Mouse (Mus musculus) forebrain, embryonic 14.5 days (tissue): ENCODE measurements at regions not wholly inside any gene's neighbourhood (a gene's known extent, or its start where the extent isn't known, plus 50 kb on each side); places are given as distances from the start of the nearest gene placed in this dataset.

Experiments used
- ATAC-seq: fragments of 200-750 bp; cut with Nextera tagmentation; 2 replicates; pipeline ENCODE4 v1.8.0; 2017; ENCODE audit warnings: mild to moderate bottlenecking, moderate library complexity
- DNase-seq: peaks from one replicate; pipeline ENCODE4 v3.0.0-alpha.2; 2015; ENCODE audit warnings: low spot score
- H3K27ac ChIP-seq: fragments of 300-500 bp; sonication (generic); 2 replicates; pipeline ENCODE4 v1.5.1; 2014; ENCODE audit warnings: low read depth, mild to moderate bottlenecking, control low read depth, low read length, moderate library complexity
- H3K27me3 ChIP-seq: fragments of 300-500 bp; sonication (generic); replicated peaks from 2 replicates; pipeline ENCODE4 v1.6.1; 2014; ENCODE audit warnings: low read length, control low read depth, mixed read lengths; ENCODE audit not compliant: control insufficient read depth, insufficient read depth
- H3K36me3 ChIP-seq: fragments of 300-500 bp; sonication (generic); 2 replicates; pipeline ENCODE4 v1.6.1; 2014; ENCODE audit warnings: low read length, control low read depth; ENCODE audit not compliant: control insufficient read depth, insufficient read depth
- H3K4me1 ChIP-seq: fragments of 300-500 bp; sonication (generic); 2 replicates; pipeline ENCODE4 v1.6.1; 2014; ENCODE audit warnings: antibody characterized with exemption, low read length, control low read depth; ENCODE audit not compliant: control insufficient read depth, insufficient read depth
- H3K4me2 ChIP-seq: fragments of 300-500 bp; sonication (generic); 2 replicates; pipeline ENCODE4 v1.6.1; 2014; ENCODE audit warnings: mild to moderate bottlenecking, control low read depth, low read length
- H3K4me3 ChIP-seq: fragments of 300-500 bp; sonication (generic); 2 replicates; pipeline ENCODE4 v1.5.1; 2014; ENCODE audit warnings: low read depth, low read length, control low read depth
- H3K9ac ChIP-seq: fragments of 300-500 bp; sonication (generic); 2 replicates; pipeline ENCODE4 v1.6.1; 2014; ENCODE audit warnings: mild to moderate bottlenecking, low read length, control low read depth, moderate library complexity
- H3K9me3 ChIP-seq: fragments of 300-500 bp; sonication (generic); replicated peaks from 2 replicates; pipeline ENCODE4 v1.6.1; 2016; ENCODE audit warnings: low read length, control low read depth, mixed read lengths; ENCODE audit not compliant: control insufficient read depth
- WGBS: fragments of 180-500 bp; shearing (Covaris S2); extraction: QIAGEN DNeasy Blood & Tissue Kit; methylation state at CpG from one replicate; pipeline ENCODE4 v1.1.7; 2014; 5-methylcytosine and 5-hydroxymethylcytosine counted together

GRCm38 (mm10) chr10:27987026-27987425 lies 87.6 kb upstream of the Ptprk start:
- DNase-seq: no peak
- ATAC-seq: no peak
- no peaks in the 10 kb centered on the region for H3K4me1 ChIP-seq
- H3K4me3 ChIP-seq: no peak overlapping the region
- H3K4me2 ChIP-seq: no peak overlapping the region
- H3K27me3 ChIP-seq: no peaks in the 10 kb centered on the region
- H3K36me3 ChIP-seq: no peaks in the 10 kb centered on the region
- no peak overlapping the region for H3K9ac ChIP-seq
- H3K27ac ChIP-seq: no peak overlapping the region
- 86% methylated on average over 5 of the region's 5 CpGs for WGBS
- H3K9me3 ChIP-seq: no peaks in the 10 kb centered on the region

DNA sequence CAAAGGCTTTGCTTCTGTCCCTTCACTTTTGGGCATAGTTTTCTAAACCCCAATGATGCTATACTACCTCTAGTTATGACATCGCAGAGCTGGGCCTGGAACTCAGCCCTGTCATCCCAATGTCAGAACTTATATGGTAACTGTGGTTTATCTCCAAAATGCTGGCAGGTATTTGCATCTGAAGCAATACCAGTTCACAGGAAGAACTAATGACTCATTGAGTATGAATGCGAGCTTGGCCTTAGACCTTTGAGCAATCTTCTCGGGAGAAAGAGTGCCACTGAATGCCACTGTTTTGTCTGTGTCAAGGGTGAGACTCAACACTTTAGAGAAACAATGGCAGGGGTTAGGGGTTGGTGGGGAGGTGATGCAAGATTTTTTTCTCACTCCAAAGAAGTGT lies 86.6 kb upstream of the Ptprk start:
- 70% methylated on average over 3 of the region's 3 CpGs for WGBS
- Histone ChIP-seq H3K27ac (no peak overlapping the region), H3K4me3 (no peak overlapping the region), H3K4me2 (no peak overlapping the region), H3K4me1 (no peaks in the 10 kb centered on the region), H3K36me3 (no peaks in the 10 kb centered on the region), H3K27me3 (no peaks in the 10 kb centered on the region), H3K9me3 (no peaks in the 10 kb centered on the region), H3K9ac (no peak overlapping the region)
- no peak for ATAC-seq
- DNase-seq: no peak

DNA sequence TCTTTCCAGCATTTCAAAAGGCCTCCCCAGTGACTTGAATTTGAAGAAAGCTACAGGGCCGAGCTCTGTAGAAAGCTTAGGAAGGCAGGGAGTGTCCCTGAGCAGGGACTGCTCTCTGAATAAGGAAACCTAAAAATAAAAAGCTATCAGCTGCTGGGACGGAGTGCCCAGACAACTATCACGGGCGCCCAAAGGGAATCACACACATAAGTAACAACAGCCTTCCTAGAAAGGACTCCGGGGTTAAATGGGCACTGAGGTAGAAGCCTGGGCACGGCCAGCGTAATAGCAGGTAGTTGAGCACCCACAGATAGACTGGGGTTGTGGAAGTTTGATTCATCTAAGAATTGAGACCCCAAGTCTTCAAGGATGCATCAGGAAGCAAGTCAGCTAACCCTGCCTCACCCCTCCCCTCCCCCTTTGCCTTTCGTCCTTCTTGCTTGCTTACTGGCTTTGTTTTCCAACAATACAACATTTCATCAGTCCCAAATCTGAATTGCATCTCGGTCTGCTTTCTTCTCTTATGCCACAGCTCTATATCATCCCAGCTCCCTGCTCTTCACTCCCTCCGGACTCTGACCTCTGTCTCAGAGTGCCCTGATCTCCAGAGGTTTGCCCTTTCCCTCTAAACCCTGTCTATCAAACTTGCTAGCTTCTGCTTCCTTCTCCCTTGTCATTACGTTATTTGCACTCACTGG lies 84.1 kb upstream of the Ptprk start:
- 64% methylated on average over 11 of the region's 11 CpGs for WGBS
- Histone ChIP-seq H3K9me3 (no peaks in the 10 kb centered on the region), H3K27ac (no peak overlapping the region), H3K4me1 (no peaks in the 10 kb centered on the region), H3K4me3 (no peak overlapping the region), H3K4me2 (no peak overlapping the region), H3K27me3 (no peaks in the 10 kb centered on the region), H3K36me3 (no peaks in the 10 kb centered on the region), H3K9ac (no peak overlapping the region)
- DNase-seq: no peak
- no peak for ATAC-seq

DNA sequence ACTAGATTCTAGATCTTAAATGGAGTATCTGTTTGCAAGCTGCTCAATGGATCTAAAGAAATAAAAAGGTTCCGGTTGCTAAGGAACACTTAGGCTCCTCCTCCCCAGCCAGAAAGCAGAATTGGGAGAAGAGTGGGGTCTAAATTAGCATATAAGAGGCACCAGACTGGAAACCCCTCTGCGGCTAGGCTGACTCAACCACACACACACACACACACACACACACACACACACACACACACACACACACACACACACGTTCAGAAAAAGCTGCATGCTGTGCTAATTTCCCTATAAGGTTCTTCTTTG lies 83.6 kb upstream of the Ptprk start:
- DNase-seq (peak; percentile 4), ATAC-seq (peak; percentile 42; the same call in 1 of the 2 replicates)
- Histone ChIP-seq H3K4me3 (no peak overlapping the region), H3K9ac (no peak overlapping the region), H3K4me1 (no peaks in the 10 kb centered on the region), H3K27ac (no peak overlapping the region), H3K27me3 (no peaks in the 10 kb centered on the region), H3K9me3 (no peaks in the 10 kb centered on the region), H3K36me3 (no peaks in the 10 kb centered on the region), H3K4me2 (no peak overlapping the region)
- 26% methylated on average over 3 of the region's 3 CpGs for WGBS

DNA sequence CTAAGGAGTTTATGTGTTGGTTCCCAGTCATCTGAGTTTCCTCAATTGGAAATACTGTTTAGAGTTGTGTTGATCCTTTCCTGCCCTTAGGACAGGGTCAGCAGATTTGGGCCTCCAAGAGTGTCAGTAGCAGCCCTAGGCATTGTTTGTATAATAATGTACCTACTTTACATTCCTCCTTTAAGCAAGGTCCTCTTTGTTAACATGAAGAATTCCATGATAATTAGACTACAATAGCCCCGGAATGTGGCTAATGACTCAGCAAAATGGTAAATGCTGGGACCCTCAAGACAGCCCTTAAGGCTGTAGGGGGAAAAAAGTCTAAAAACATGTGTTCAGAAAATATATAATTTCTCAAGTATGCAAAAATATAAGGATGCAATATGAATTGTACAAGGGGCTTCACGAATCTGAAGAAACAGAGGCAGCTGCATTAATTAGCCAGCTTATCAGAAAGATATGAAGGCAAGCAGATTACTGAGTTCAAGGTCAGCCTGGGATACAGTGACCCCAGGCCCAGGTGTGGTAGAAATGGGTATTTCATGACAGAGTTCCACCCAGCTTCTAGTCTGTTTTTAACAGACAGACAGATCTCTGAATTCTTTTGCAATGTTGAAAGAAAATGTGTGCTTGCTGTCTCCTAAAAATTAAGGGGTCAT lies 80.1 kb upstream of the Ptprk start:
- ATAC-seq (no peak), DNase-seq (no peak)
- no peaks in the 10 kb centered on the region for H3K4me1 ChIP-seq
- H3K4me2 ChIP-seq: no peak overlapping the region
- H3K27ac ChIP-seq: no peak overlapping the region
- no peak overlapping the region for H3K9ac ChIP-seq
- no peaks in the 10 kb centered on the region for H3K36me3 ChIP-seq
- WGBS: 70% methylated on average over 2 of the region's 2 CpGs
- H3K4me3 ChIP-seq: no peak overlapping the region
- no peaks in the 10 kb centered on the region for H3K27me3 ChIP-seq
- no peaks in the 10 kb centered on the region for H3K9me3 ChIP-seq

DNA sequence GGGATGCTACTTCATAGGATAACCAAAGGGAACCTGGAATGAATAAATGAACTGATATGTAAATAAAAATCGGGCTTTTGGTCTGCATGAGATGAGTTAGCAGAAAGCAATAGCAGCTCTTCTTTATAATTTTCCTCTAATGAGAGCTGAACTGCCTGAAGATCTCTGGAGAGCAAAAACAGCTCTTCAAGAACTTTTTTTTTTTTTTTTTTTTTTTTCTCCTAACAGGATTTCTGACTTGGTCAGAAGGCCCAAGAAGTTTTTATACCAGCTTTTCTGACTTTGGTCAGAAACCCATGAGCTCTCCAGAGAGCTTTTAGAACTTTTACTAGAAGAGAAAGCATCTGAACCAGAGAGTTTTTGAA lies 79.6 kb upstream of the Ptprk start:
- no peak overlapping the region for H3K4me3 ChIP-seq
- H3K36me3 ChIP-seq: no peaks in the 10 kb centered on the region
- no peak for ATAC-seq
- no peaks in the 10 kb centered on the region for H3K27me3 ChIP-seq
- no peaks in the 10 kb centered on the region for H3K4me1 ChIP-seq
- H3K27ac ChIP-seq: no peak overlapping the region
- H3K9ac ChIP-seq: no peak overlapping the region
- H3K9me3 ChIP-seq: no peaks in the 10 kb centered on the region
- DNase-seq: no peak
- 83% methylated on average over 1 of the region's 1 CpGs for WGBS
- no peak overlapping the region for H3K4me2 ChIP-seq

DNA sequence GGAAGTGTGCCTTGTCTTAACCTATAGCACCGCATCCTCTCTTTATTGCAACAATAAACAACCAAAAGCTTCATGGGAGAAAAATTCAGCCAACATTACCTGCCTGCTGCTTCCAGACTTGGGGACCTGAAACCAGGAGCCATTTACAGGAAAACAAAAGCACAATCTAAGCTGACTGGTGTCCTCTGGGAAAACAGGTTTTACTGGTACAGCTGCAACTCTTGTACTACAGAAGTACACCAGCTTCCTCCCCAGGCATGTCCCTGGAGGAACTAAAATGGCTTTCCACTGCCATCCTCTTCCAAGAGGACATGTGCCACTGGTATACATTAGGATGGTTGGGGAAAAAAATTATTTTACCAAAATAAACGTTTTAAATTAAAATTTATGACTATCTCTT lies 63.9 kb upstream of the Ptprk start:
- 62% methylated on average over 2 of the region's 2 CpGs for WGBS
- H3K27me3 ChIP-seq: no peaks in the 10 kb centered on the region
- ATAC-seq: no peak
- H3K4me3 ChIP-seq: no peak overlapping the region
- no peaks in the 10 kb centered on the region for H3K36me3 ChIP-seq
- no peak for DNase-seq
- H3K27ac ChIP-seq: no peak overlapping the region
- H3K4me1 ChIP-seq: no peaks in the 10 kb centered on the region
- no peaks in the 10 kb centered on the region for H3K9me3 ChIP-seq
- H3K4me2 ChIP-seq: no peak overlapping the region
- H3K9ac ChIP-seq: no peak overlapping the region

DNA sequence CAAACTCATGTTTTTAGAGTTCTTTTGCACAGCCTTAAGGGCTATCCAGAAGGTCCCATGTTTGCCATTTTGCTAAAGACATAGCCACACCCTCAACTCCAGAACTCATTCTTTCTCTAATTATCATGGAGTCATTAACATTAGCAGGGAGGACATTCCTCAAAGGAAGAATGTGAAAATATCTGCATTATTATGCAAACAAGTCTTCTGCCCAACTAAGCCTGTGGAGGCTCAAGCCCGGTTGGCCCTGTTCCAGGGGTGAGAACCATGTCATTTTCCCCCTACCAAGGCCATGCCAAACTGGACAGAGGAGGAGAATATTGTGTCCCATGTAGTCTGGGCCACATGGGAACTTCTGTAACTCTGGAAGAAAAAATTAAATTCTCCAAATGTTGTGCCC lies 62.5 kb upstream of the Ptprk start:
- Histone ChIP-seq H3K27ac (no peak overlapping the region), H3K4me2 (no peak overlapping the region), H3K27me3 (no peaks in the 10 kb centered on the region), H3K4me3 (no peak overlapping the region), H3K4me1 (no peaks in the 10 kb centered on the region), H3K36me3 (no peaks in the 10 kb centered on the region), H3K9ac (no peak overlapping the region), H3K9me3 (no peaks in the 10 kb centered on the region)
- DNase-seq (no peak), ATAC-seq (no peak)
- whole genome bisulfite sequencing: 65% methylated on average over 1 of the region's 1 CpGs

DNA sequence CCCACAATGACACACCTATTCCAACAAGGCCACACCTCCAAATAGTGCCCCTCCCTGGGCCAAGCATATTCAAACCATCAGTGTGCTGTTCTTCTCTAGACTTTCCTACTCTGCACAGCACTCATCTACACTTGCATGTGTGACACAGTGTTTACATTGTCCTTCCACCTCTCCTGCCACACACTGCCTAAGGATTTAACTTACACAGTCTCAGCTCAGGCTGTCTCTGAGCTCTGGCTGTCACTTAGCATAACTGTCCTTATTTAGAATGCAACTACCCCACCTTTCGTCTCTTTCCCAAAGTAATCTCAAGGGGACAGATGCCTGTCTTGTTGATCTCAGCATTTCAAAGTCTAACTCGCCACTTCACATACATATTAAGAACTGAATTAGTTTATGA lies 61.2 kb upstream of the Ptprk start:
- Histone ChIP-seq H3K9ac (no peak overlapping the region), H3K4me1 (no peaks in the 10 kb centered on the region), H3K4me2 (no peak overlapping the region), H3K27ac (no peak overlapping the region), H3K9me3 (no peaks in the 10 kb centered on the region), H3K36me3 (no peaks in the 10 kb centered on the region), H3K4me3 (no peak overlapping the region), H3K27me3 (no peaks in the 10 kb centered on the region)
- DNase-seq: no peak
- ATAC-seq: no peak
- 80% methylated on average over 2 of the region's 2 CpGs for WGBS
